Mouse (Mus musculus) left cerebral cortex, postnatal 10 days (tissue): ENCODE measurements at regions not wholly inside any gene's neighbourhood (a gene's known extent, or its start where the extent isn't known, plus 50 kb on each side); places are given as distances from the start of the nearest gene placed in this dataset.
"Not testable (repeated sequence)": the region's sequence is repeated elsewhere in the genome, so short reads cannot be mapped to it uniquely, and the experiment has no call there.

Experiments used
- DNase-seq, 2 experiments: peaks; one replicate each; pipeline ENCODE4 v3.0.0; 2021 to 2022; ENCODE audit warnings: low spot score in 2 of 2, mixed read lengths in 1 of 2; ENCODE audit errors: extremely low spot score in 1 of 2
- intact Hi-C: fragments of 180-260 bp; cut with DNase I; formaldehyde crosslinking; loops from one replicate; pipeline ENCODE4 v1.15.1; 2025

- no peak for DNase-seq
- intact Hi-C loops = no loop called here
These were observed 76.3 kb downstream of the Gm5447 start for GRCm38 (mm10) chr13:31050160-31050788.

- intact Hi-C loops = not testable (repeated sequence)
These were observed 77.6 kb downstream of the Gm5447 start for GRCm38 (mm10) chr13:31051586-31051985.

GRCm38 (mm10) chr13:31054356-31054755, 80.4 kb downstream of the Gm5447 start:
- intact Hi-C loops = no loop called here
- DNase-seq = no peak

More at GRCm38 (mm10) chr13:31051586-31051985, 77.6 kb downstream of the Gm5447 start:
- DNase-seq = not testable (repeated sequence)

GRCm38 (mm10) chr13:31055376-31056083, 81.5 kb downstream of the Gm5447 start:
- no peak for DNase-seq
- intact Hi-C loops = no loop called here

GRCm38 (mm10) chr13:31056154-31056871, 82.3 kb downstream of the Gm5447 start:
- intact Hi-C loops = no loop called here
- no peak for DNase-seq

GRCm38 (mm10) chr13:31060916-31061431, 87.0 kb downstream of the Gm5447 start:
- intact Hi-C loops = no loop called here
- DNase-seq = no peak

GRCm38 (mm10) chr13:31068343-31068742, 94.3 kb downstream of the Gm5447 start:
- intact Hi-C loops = no loop called here
- no peak for DNase-seq

GRCm38 (mm10) chr13:31076541-31076940, 102.5 kb downstream of the Gm5447 start:
- intact Hi-C loops = no loop called here
- DNase-seq = peak in 1 of 2 experiments; percentile 53

GRCm38 (mm10) chr13:31078751-31079150, 104.7 kb downstream of the Gm5447 start:
- intact Hi-C loops = no loop called here

GRCm38 (mm10) chr13:31080215-31080614, 106.2 kb downstream of the Gm5447 start:
- no peak for DNase-seq
- intact Hi-C loops = loop anchor here (5.0 to 10.0 kb wide), 2 partner anchors 175 to 212 kb away; no protein-coding TSS in a partner anchor

More at GRCm38 (mm10) chr13:31078751-31079150, 104.7 kb downstream of the Gm5447 start:
- DNase-seq = no peak

GRCm38 (mm10) chr13:31082448-31083140, 108.6 kb downstream of the Gm5447 start:
- peak; percentile 60 to 83 for DNase-seq
- intact Hi-C loops = loop anchor here (1.0 to 10.0 kb wide), 3 partner anchors 178 to 536 kb away; no protein-coding TSS in a partner anchor

GRCm38 (mm10) chr13:31101051-31101450, 127.0 kb downstream of the Gm5447 start:
- intact Hi-C loops = no loop called here
- no peak for DNase-seq

GRCm38 (mm10) chr13:31107434-31107833, 133.4 kb downstream of the Gm5447 start:
- intact Hi-C loops = no loop called here
- no peak for DNase-seq

- no peak for DNase-seq
- intact Hi-C loops = no loop called here
These were observed 135.2 kb downstream of the Gm5447 start for GRCm38 (mm10) chr13:31109231-31109630.

- intact Hi-C loops = no loop called here
- no peak for DNase-seq
These were observed 148.7 kb downstream of the Gm5447 start for GRCm38 (mm10) chr13:31122689-31123088.

- intact Hi-C loops = no loop called here
- no peak for DNase-seq
These were observed 150.7 kb downstream of the Gm5447 start for GRCm38 (mm10) chr13:31124547-31125216.

GRCm38 (mm10) chr13:31132501-31132900, 158.5 kb downstream of the Gm5447 start:
- intact Hi-C loops = no loop called here
- peak in 1 of 2 experiments; percentile 14 for DNase-seq

- intact Hi-C loops = no loop called here
- no peak for DNase-seq
These were observed 165.7 kb downstream of the Gm5447 start for GRCm38 (mm10) chr13:31139686-31140085.
